Mouse (Mus musculus) CH12.LX (cell line): ENCODE data around the gene Plekhb1.

Experiments
- CHD2 ChIP-seq: IDR thresholded peaks from 2 replicates; pipeline ENCODE4 v1.6.1; 2011; ENCODE audit warnings: low read length, improper control_type of control experiment
- CTCF ChIP-seq, 2 experiments: IDR thresholded peaks in 1 of 2; conservative IDR thresholded peaks in 1 of 2; 2 replicates each; pipeline ENCODE4 v1.5.1; 2011 to 2012; ENCODE audit warnings: low read depth in 2 of 2, low read length in 2 of 2, improper control_type of control experiment in 1 of 2, inconsistent platforms in 1 of 2, mild to moderate bottlenecking in 1 of 2, moderate library complexity in 1 of 2
- MAFK ChIP-seq: IDR thresholded peaks from 2 replicates; pipeline ENCODE4 v1.6.1; 2011; ENCODE audit warnings: low read length, improper control_type of control experiment; ENCODE audit not compliant: insufficient replicate concordance
- MEF2A ChIP-seq: IDR thresholded peaks from 2 replicates; pipeline ENCODE4 v1.6.1; 2014; ENCODE audit warnings: low read depth, mild to moderate bottlenecking, inconsistent platforms, low read length, improper control_type of control experiment, borderline replicate concordance
- MXI1 ChIP-seq: IDR thresholded peaks from 2 replicates; pipeline ENCODE4 v1.6.1; 2011; ENCODE audit warnings: mild to moderate bottlenecking, low read depth, low read length, improper control_type of control experiment
- NELFE ChIP-seq: IDR thresholded peaks from 2 replicates; pipeline ENCODE4 v1.6.1; 2011; ENCODE audit warnings: low read depth, low read length, improper control_type of control experiment
- PAX5 ChIP-seq: IDR thresholded peaks from 2 replicates; pipeline ENCODE4 v1.6.1; 2012; ENCODE audit warnings: low read length, inconsistent platforms, mixed read lengths
- POLR2A ChIP-seq: IDR thresholded peaks from 2 replicates; pipeline ENCODE4 v1.6.1; 2011; ENCODE audit warnings: low read depth, mild to moderate bottlenecking, improper control_type of control experiment, low read length
- TCF12 ChIP-seq: IDR thresholded peaks from 2 replicates; pipeline ENCODE4 v1.6.1; 2014; ENCODE audit warnings: low read depth, mild to moderate bottlenecking, inconsistent platforms, low read length, improper control_type of control experiment
- USF1 ChIP-seq: IDR thresholded peaks from 2 replicates; pipeline ENCODE4 v1.6.1; 2014; ENCODE audit warnings: low read depth, mild to moderate bottlenecking, inconsistent platforms, low read length, improper control_type of control experiment
- ZC3H11A ChIP-seq: IDR thresholded peaks from 2 replicates; pipeline ENCODE4 v1.6.1; 2012; ENCODE audit warnings: low read depth, mild to moderate bottlenecking, inconsistent platforms, low read length, improper control_type of control experiment
- ZNF384 ChIP-seq: IDR thresholded peaks from 2 replicates; pipeline ENCODE4 v1.6.1; 2012; ENCODE audit warnings: low read depth, low read length, improper control_type of control experiment, inconsistent platforms

DNA sequence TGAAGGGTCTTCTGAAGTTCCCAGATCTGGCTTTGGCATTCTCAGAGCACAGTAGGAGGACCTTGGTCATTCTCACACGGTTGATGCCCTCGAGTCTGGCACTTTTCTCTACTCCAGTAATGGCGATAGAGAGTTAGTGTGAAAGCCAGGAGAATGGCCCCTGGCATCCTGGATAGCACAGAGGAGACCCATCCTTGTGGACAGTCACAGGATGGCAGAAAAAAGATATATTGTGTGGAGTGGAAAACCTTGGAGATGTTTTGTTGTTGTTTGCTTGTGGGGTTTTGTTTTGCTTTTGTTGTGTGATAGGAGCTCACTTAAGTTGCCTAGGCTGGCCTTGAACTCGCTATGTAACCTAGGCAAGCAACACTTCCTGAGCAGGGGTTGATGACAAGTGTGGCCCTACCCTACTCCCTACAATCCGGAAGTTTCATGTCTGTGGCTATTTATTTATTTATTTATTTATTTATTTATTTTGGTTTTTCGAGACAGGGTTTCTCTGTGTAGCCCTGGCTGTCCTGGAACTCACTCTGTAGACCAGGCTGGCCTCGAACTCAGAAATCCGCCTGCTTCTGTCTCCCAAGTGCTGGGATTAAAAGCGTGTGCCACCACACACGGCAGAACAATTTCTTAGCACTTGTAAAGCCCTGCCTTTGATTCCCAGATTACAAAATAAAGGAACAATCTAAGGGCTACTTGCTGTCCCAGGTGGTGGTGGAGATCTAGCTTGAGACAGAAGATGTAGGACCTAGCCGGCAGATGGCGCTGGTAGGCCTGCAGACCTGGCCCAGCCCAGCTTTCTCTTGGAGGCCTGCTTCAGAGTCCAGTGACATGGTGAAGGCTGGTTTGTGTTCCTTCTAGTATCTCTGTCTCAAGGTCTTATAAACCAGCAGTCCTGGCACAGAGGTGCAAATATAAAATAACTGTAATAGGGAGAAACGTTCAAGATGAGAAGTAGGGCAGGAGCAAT, 23.1 kb upstream of the Plekhb1 start:
- TF ChIP-seq PAX5 (no peak), MEF2A (no peak), CTCF (conservative IDR thresholded peaks at IDR 0.05 in 1 of 2, IDR thresholded peaks at IDR 0.05 in 1 of 2; ENCODE audit: low read depth in 2 of 2, low read length in 2 of 2) (peak; percentile 56 to 94), MAFK (no peak), USF1 (no peak), TCF12 (no peak), ZC3H11A (peak; percentile 69), MXI1 (no peak), CHD2 (no peak), NELFE (no peak; the same call in 1 of the 2 replicates), ZNF384 (no peak), POLR2A (no peak)
